Mouse (Mus musculus) spleen, adult 12 weeks (tissue): ENCODE data around the gene Mcts2.

ENCODE experiments used
- DNase-seq: peaks from one replicate; pipeline ENCODE4 v3.0.0; 2022; ENCODE audit warnings: low spot score

Gene Mcts2

DNA sequence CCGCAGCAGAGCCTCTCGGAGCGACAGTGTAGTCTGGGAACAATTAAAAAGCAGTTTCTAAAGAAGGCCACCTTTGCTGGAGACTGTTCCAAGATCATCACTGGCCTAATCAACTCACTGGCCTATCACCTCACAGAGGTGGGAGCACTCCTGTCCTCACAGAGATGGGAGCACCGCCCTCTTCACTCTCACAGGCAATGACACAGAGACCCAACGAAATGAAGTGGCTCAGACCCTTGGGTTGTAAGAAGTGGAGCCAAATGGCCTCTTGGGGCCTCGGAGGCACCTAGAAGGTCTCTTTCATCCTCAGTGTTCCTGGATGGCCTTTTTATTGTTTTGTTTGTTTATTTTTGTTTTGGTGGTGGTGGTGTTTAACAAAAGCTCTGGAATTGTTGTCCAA, 39.4 kb downstream of the Mcts2 start:
- DNase-seq = no peak

DNA sequence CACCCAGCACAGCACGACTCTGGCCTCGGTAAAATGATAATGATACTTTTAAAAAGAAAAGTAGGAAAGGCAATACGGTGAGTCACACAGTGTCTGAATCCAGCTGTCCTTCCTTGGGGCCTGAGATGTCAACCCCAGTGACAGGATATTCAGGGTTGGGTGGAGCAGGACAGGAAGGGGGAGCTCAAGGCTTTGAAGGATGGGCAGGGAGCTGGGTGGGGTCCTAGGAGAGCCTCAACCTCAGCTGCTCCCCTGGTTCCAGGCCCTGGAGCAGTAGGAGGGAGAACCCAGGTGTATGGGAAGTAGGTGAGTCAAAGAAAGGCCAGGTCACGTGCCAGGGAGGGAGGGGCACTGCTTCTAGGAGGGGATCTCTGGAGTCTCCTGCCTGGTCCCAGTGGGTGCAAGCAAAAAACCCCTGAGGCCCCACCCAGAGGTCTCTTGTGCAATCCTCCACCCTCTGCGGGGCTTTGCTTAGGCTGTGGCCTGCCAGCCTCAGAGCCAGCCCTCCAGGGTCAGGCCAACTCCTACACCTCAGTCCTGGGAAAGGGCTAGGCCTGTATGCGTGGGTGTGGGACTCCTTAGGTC, 40.0 kb downstream of the Mcts2 start:
- DNase-seq = no peak

GRCm38 (mm10) chr2:152727795-152728510, 41.1 kb downstream of the Mcts2 start:
- DNase-seq = no peak

DNA sequence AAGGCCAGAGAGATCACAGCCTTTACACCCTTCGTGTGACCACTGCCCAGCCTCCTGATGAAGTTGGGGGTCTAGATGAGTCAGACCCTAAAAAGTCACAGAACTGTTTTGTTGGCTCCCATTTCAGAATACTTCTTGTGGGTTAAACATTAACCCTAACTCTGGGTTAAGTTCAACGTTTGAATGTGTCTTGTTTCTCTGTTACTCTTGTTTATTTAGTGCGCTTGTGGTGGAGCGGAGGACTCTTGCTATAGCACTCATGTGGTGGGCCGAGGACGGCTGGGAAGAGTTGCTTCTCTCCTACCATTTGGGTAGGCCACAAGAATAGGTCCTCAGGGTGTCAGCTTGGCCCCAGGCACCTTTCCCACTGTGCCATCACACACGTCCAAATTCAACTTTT, 41.8 kb downstream of the Mcts2 start:
- DNase-seq = no peak

DNA sequence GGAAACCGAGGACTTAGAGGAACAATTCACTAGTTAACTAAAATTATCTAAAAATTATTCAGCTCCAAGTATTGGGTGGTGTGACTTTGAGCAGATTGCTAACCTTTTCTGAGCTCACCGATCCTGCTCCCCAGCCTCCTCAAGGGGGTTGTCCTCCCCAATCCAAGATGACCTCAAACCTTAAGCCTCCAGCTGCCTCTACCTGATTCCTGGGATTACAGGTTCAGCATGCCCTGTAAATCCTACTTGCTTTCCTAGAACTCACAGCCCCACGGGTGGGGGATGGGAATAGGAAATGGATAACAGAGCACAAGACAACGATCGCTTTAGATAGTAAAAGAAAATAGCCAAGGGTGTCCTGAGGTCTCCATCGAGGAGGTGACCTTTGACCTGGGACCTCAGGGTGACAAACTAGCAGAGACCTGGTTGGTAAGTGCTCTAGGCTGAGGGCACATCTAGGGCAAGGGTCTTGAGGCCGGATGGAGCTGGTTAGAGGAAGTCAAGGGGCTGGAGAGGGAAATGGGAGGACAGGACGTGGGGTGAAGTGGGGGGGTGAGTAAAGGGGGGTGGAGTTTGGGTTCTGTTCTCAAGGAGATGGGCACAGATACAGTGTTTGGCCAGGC, 42.3 kb downstream of the Mcts2 start:
- DNase-seq = no peak

- DNase-seq = no peak
These were observed 42.8 kb downstream of the Mcts2 start for GRCm38 (mm10) chr2:152729636-152730020.

DNA sequence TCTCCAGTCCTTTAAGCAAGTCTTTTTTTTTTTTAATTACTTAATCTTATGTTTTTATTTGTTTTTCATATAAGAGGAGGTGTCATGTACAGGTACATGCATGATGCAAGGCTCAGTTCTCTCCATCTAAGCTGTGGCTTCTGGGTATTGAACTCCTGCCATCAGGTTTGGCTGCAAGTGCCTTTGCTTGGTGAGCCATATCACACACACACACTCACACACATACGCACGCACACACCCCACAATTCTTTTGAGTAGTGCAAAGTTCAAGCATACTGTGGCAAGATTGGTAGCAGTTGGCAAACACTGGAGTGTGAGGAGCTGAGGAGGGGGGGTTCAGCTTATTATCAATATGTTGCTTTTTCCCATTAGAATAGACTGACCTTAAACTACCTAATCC, 46.4 kb downstream of the Mcts2 start:
- no peak for DNase-seq

DNA sequence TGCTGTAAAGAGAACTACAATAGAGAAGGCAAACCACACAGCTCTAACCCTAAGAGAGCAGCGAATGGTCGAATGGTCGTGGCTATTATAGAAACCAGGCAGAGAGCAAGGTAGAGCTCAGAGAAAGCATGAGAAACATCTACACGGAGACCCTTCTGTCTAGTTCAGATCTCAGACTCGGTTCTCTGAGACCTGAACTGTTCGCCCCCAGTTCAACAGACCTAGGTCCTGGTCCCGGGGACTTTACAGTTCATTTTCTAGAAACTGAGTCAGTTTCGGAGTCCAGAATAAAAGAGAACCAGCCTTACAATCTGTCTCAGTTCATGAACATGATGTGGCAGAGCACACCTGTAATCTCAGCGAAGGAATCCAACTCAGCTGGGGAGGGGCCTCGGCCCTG, 47.7 kb downstream of the Mcts2 start:
- no peak for DNase-seq

- DNase-seq = no peak
These were observed 48.1 kb downstream of the Mcts2 start for GRCm38 (mm10) chr2:152734984-152735383.

GRCm38 (mm10) chr2:152736090-152736601, 49.3 kb downstream of the Mcts2 start, which contains the start of gene Id1:
Gene Id1, plus strand, starts transcription at chr2:152736251.
- peak; percentile 21 for DNase-seq

- DNase-seq = no peak
These were observed 49.9 kb downstream of the Mcts2 start for GRCm38 (mm10) chr2:152736748-152737147.
